Mouse (Mus musculus) layer of hippocampus, adult 9-11 months (tissue): Measurements from ENCODE around the gene Olfr166.
"Not testable (repeated sequence)": the region's sequence is repeated elsewhere in the genome, so short reads cannot be mapped to it uniquely, and the experiment has no call there.

ENCODE experiments used
- DNase-seq: peaks from one replicate; pipeline ENCODE4 v3.0.0; 2022

Gene Olfr166

DNA sequence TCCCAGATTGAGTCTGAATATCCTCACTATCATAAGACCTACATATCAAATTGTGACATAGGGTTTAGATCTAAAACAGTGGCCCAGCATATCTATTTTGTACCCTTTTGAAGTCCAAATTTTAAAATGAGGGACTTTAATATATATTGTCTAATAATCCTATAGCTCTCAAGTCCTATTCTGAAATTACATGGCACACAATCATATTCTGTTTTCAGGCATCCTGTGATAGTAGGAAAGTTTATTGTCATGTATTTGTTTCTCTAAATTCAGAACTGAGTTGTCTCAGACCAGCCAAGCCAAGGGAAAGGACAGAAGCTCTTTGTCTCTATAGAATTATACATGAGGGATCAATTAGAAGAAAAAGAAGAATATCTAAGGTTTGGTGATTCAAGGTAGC, at the start of gene Olfr166:
Gene Olfr166 (plus strand): TSS at position 301 of the 400 bp plus-strand sequence.
- no peak for DNase-seq

DNA sequence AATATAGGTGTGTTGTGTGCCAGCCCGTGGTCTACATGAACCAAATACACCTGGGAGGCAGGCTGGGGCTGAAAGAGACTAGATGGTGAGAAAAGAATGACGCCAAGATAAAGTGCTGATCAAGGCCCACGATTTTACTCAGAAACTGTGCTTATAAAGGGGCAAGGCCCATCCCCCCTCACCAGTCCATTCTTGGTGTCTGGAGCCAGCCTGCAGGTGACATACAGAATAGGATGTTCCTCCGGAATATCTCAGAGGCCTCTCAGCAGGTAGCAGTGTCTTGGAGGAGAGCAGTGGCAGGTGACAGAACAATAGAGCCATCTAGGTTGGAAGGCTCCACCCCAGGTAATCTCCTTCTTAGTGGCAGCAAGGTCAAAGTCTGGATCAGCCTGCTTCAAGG, 24.8 kb upstream of the Olfr166 start:
- DNase-seq = not testable (repeated sequence)

DNA sequence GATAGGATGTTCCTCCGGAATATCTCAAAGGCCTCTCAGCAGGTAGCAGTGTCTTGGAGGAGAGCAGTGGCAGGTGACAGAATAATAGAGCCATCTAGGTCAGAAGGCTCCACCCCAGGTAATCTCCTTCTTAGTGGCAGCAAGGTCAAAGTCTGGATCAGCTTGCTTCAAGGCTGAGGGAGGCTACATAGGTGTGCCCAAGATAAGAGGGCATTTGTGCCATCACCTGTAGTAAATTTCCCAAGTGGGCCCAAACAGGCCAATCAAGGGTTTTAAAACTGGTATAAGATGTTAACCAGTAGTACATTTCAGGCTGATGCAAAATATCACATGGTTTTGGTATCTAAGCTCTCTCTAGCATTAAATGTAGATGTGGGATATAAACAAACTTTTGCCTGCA, 19.1 kb upstream of the Olfr166 start:
- no peak for DNase-seq

DNA sequence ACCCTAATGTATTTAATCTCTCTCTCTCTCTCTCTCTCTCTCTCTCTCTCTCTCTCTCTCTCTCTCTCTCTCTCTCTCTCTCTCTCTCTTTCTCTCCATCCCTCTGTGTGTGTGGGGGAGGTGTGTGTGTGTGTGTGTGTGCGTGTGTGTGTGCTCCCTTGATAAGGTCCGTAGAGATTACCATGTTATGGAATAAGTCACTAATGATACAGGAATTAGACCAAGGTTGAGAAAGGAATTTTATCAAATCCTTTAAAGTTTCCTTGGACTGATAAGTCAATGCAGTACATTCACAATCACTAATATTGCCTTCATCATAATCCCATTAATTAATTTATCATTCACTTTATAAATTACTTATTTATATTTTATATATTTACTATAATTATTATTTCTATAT, 38.7 kb downstream of the Olfr166 start, which contains the start of gene Olfr167:
Gene Olfr167 (minus strand): TSS at position 101 of the 400 bp plus-strand sequence.
- DNase-seq = no peak

DNA sequence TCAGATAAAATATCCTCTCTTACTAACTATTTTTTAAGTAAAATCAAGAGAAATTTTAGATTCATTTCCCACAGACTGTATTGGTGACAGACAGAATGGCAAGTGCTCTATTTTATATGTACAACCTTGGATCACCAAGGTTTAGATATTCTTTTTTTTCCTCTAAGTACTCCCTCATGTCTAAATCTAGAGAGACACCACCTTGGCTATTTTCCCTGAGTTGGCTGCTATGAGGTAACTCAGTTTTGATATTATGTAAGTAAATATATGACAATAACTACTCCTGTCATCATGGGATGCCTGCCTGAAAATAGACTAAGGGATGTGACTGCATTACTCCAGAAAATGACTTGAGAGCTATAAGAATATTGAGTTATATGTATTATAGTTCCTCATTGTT, 52.0 kb downstream of the Olfr166 start, which contains the start of gene Olfr168:
Gene Olfr168 (minus strand): TSS at position 101 of the 400 bp plus-strand sequence.
- DNase-seq = no peak
